In the genomic region with DNA sequence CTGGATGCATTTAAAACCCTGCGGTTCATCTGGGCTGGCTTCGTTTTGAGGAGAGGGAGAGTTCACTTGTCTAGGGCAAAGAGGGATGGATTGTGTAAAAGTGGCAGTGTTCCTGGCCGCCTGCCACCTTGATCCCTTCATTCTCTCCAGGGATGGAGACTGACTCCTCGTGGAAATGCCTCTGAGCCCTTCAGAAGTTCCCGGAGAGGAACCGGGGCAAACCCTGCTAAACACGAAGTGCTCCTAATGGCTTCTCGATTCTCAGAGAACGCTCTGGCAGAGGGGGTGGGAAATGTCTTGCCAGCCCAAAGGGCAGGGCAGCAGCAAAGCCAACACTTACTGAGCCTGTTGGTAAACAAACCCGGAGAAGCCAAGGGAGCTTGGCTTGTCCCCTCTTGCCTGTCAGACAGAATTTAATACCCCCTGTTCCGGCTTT, we compare ENCODE assay signal across 9 mouse cellular contexts.
A peak's percentile ranks its signal among the peaks of the same experiment; 100 is the strongest.
DNase-seq lines count a peak whose midpoint lies in the region; ATAC-seq and TF ChIP-seq lines count a peak whose summit lies in the region.
"Had no signal": no experiment of that assay in that cellular context is flagged by ENCODE, and none has a peak within 500 bp of the region (broad histone marks: within the 10 kb centered on the region; RNA-seq: fewer than 3 reads in every experiment).

No protein-coding gene starts in this region.

- WGBS in heart, embryonic 11.5 days (ENCODE audit: insufficient replicate concordance) = 43% methylated on average over 11 of the region's 11 CpGs
- 23% methylated on average over 11 of the region's 11 CpGs for WGBS in intestine, postnatal 0 days

- ATAC-seq in heart, embryonic 11.5 days (replicated peaks; ENCODE audit: insufficient number of reproducible peaks, low FRiP score, low TSS enrichment) = no peak
- no peak for ATAC-seq in intestine, postnatal 0 days

- H3K36me3 ChIP-seq in heart, embryonic 11.5 days (ENCODE audit: control insufficient read depth, insufficient read depth, low read length) = no peaks in the 10 kb centered on the region
- no peaks in the 10 kb centered on the region for H3K36me3 ChIP-seq in intestine, postnatal 0 days (ENCODE audit: control insufficient read depth, insufficient read depth)
- H3K36me3 ChIP-seq: neural tube, embryonic 12.5 days had no signal

- no peak for TF ChIP-seq CTCF in intestine, postnatal 0 days (IDR thresholded peaks at IDR 0.05; ENCODE audit: low read depth)

- H3K4me3 ChIP-seq in heart, embryonic 11.5 days (ENCODE audit: low read depth, low read length) = no peak overlapping the region
- no peak overlapping the region for H3K4me3 ChIP-seq in intestine, postnatal 0 days (ENCODE audit: low read depth, low read length)
- H3K4me3 ChIP-seq: neural tube, embryonic 12.5 days had no signal

- peak; percentile 31 to 35 for DNase-seq in heart, adult 18-20 months
- peak; percentile 43 for DNase-seq in urinary bladder, adult 2 months (ENCODE audit: low spot score)
- no peak for DNase-seq in urinary bladder, postnatal 4 days (ENCODE audit: low spot score in 2 of 2)
- DNase-seq in lung, adult 18-20 months = peak; percentile 40 to 66
- no peak for DNase-seq in spleen, postnatal 14 days (ENCODE audit: low spot score in 2 of 2)
- DNase-seq in heart, adult 9 months (ENCODE audit: low spot score in 2 of 2) = no peak

- H3K9me3 ChIP-seq in heart, embryonic 11.5 days (replicated peaks; ENCODE audit: control insufficient read depth, low read length) = no peaks in the 10 kb centered on the region
- H3K9me3 ChIP-seq in intestine, postnatal 0 days (ENCODE audit: control insufficient read depth) = no peaks in the 10 kb centered on the region
- H3K9me3 ChIP-seq: neural tube, embryonic 12.5 days had no signal

- H3K4me1 ChIP-seq in heart, embryonic 11.5 days (ENCODE audit: control insufficient read depth, insufficient read depth, low read length) = no peaks in the 10 kb centered on the region
- no peaks in the 10 kb centered on the region; the same call in 1 of the 2 replicates for H3K4me1 ChIP-seq in intestine, postnatal 0 days (replicated peaks; ENCODE audit: control insufficient read depth, insufficient read depth, low read length)

- H3K9ac ChIP-seq in heart, embryonic 11.5 days (ENCODE audit: low read depth, low read length) = no peak overlapping the region
- H3K9ac ChIP-seq in intestine, postnatal 0 days (ENCODE audit: low read depth, low read length) = no peak overlapping the region; the same call in 1 of the 2 replicates
- H3K9ac ChIP-seq: neural tube, embryonic 12.5 days had no signal

- no peak overlapping the region for H3K27ac ChIP-seq in heart, embryonic 11.5 days (ENCODE audit: low read depth, low read length)
- H3K27ac ChIP-seq in intestine, postnatal 0 days (ENCODE audit: low read depth, low read length) = no peak overlapping the region
- H3K27ac ChIP-seq: neural tube, embryonic 12.5 days had no signal

- H3K27me3 ChIP-seq in heart, embryonic 11.5 days (ENCODE audit: control insufficient read depth, insufficient read depth, low read length) = no peaks in the 10 kb centered on the region
- no peaks in the 10 kb centered on the region for H3K27me3 ChIP-seq in intestine, postnatal 0 days (replicated peaks; ENCODE audit: control insufficient read depth, insufficient read depth, low read length)
- H3K27me3 ChIP-seq: neural tube, embryonic 12.5 days had no signal

- no peak overlapping the region for H3K4me2 ChIP-seq in heart, embryonic 11.5 days
- no peak overlapping the region for H3K4me2 ChIP-seq in intestine, postnatal 0 days (replicated peaks; ENCODE audit: low read depth)
- H3K4me2 ChIP-seq: neural tube, embryonic 12.5 days had no signal

Comparison
In these comparisons a context has a peak if more than half of its experiments do, and no peak if none do; other contexts are left out.
1. DNase-seq: peak in heart, adult 18-20 months (2 of 2), urinary bladder, adult 2 months (single experiment) and lung, adult 18-20 months (2 of 2); none in urinary bladder, postnatal 4 days (0 of 2), spleen, postnatal 14 days (0 of 2) and heart, adult 9 months (0 of 2).